Mouse (Mus musculus): ENCODE results near the gene Smcp. TPM values are rescaled to one million over a fixed set of nuclear protein-coding genes. Genes with fewer than 3 reads are reported as not detected.

Gene Smcp
- polyA plus RNA-seq, 1 experiment = 3.5 TPM

- Histone ChIP-seq H3K27ac (ENCODE audit: insufficient read depth, low read depth, low read length) (no peak overlapping the region), H3K4me1 (ENCODE audit: control insufficient read depth, insufficient read depth, low read length) (no peaks in the 10 kb centered on the region), H3K27me3 (replicated peaks; ENCODE audit: control insufficient read depth, insufficient read depth, low read length) (no peaks in the 10 kb centered on the region), H3K4me3 (ENCODE audit: insufficient read depth, low read depth, low read length) (no peak overlapping the region), H3K36me3 (ENCODE audit: control insufficient read depth, insufficient read depth, low read length) (no peaks in the 10 kb centered on the region)
- TF ChIP-seq CTCF (conservative IDR thresholded peaks at IDR 0.05; ENCODE audit: insufficient read depth, insufficient read length, low read depth, low read length) = no peak
- no peak for TF ChIP-seq POLR2A (IDR thresholded peaks at IDR 0.05; ENCODE audit: low read depth, low read length)
- WGBS = 14% methylated on average over 1 of the region's 1 CpGs
- peak; percentile 15 for DNase-seq
Observed at GRCm38 (mm10) chr3:92600456-92600855, 11.7 kb upstream of the Smcp start.

- H3K4me3 ChIP-seq (ENCODE audit: insufficient read depth, low read depth, low read length) = no peak overlapping the region
- H3K36me3 ChIP-seq (ENCODE audit: control insufficient read depth, insufficient read depth, low read length) = no peaks in the 10 kb centered on the region
- TF ChIP-seq POLR2A (IDR thresholded peaks at IDR 0.05; ENCODE audit: low read depth, low read length) (no peak), CTCF (conservative IDR thresholded peaks at IDR 0.05; ENCODE audit: insufficient read depth, insufficient read length, low read depth, low read length) (no peak)
- H3K27me3 ChIP-seq (replicated peaks; ENCODE audit: control insufficient read depth, insufficient read depth, low read length) = no peaks in the 10 kb centered on the region
- no peaks in the 10 kb centered on the region for H3K4me1 ChIP-seq (ENCODE audit: control insufficient read depth, insufficient read depth, low read length)
- no peak for DNase-seq
- no peak overlapping the region for H3K27ac ChIP-seq (ENCODE audit: insufficient read depth, low read depth, low read length)
Observed at GRCm38 (mm10) chr3:92599973-92600372, 11.2 kb upstream of the Smcp start.

- no peaks in the 10 kb centered on the region for H3K36me3 ChIP-seq (ENCODE audit: control insufficient read depth, insufficient read depth, low read length)
- no peaks in the 10 kb centered on the region for H3K27me3 ChIP-seq (replicated peaks; ENCODE audit: control insufficient read depth, insufficient read depth, low read length)
- TF ChIP-seq POLR2A (IDR thresholded peaks at IDR 0.05; ENCODE audit: low read depth, low read length) (no peak), CTCF (conservative IDR thresholded peaks at IDR 0.05; ENCODE audit: insufficient read depth, insufficient read length, low read depth, low read length) (no peak)
- H3K4me1 ChIP-seq (ENCODE audit: control insufficient read depth, insufficient read depth, low read length) = no peaks in the 10 kb centered on the region
- no peak for DNase-seq
- H3K27ac ChIP-seq (ENCODE audit: insufficient read depth, low read depth, low read length) = no peak overlapping the region
- 91% methylated on average over 2 of the region's 2 CpGs for WGBS
- no peak overlapping the region for H3K4me3 ChIP-seq (ENCODE audit: insufficient read depth, low read depth, low read length)
Observed at GRCm38 (mm10) chr3:92598429-92598828, 9.6 kb upstream of the Smcp start.

- 94% methylated on average over 3 of the region's 3 CpGs for WGBS
- TF ChIP-seq POLR2A (IDR thresholded peaks at IDR 0.05; ENCODE audit: low read depth, low read length) = no peak
- no peak for TF ChIP-seq CTCF (conservative IDR thresholded peaks at IDR 0.05; ENCODE audit: insufficient read depth, insufficient read length, low read depth, low read length)
- DNase-seq = no peak
- H3K4me1 ChIP-seq (ENCODE audit: control insufficient read depth, insufficient read depth, low read length) = no peaks in the 10 kb centered on the region
- H3K36me3 ChIP-seq (ENCODE audit: control insufficient read depth, insufficient read depth, low read length) = no peaks in the 10 kb centered on the region
- H3K27ac ChIP-seq (ENCODE audit: insufficient read depth, low read depth, low read length) = no peak overlapping the region
- no peaks in the 10 kb centered on the region for H3K27me3 ChIP-seq (replicated peaks; ENCODE audit: control insufficient read depth, insufficient read depth, low read length)
- H3K4me3 ChIP-seq (ENCODE audit: insufficient read depth, low read depth, low read length) = no peak overlapping the region
Observed at GRCm38 (mm10) chr3:92587190-92587589, 1.6 kb downstream of the Smcp start.

GRCm38 (mm10) chr3:92585055-92585454, 3.7 kb downstream of the Smcp start:
- DNase-seq = no peak
- no peak for TF ChIP-seq POLR2A (IDR thresholded peaks at IDR 0.05; ENCODE audit: low read depth, low read length)
- TF ChIP-seq CTCF (conservative IDR thresholded peaks at IDR 0.05; ENCODE audit: insufficient read depth, insufficient read length, low read depth, low read length) = no peak
- Histone ChIP-seq H3K4me1 (ENCODE audit: control insufficient read depth, insufficient read depth, low read length) (no peaks in the 10 kb centered on the region), H3K27me3 (replicated peaks; ENCODE audit: control insufficient read depth, insufficient read depth, low read length) (no peaks in the 10 kb centered on the region), H3K27ac (ENCODE audit: insufficient read depth, low read depth, low read length) (no peak overlapping the region), H3K36me3 (ENCODE audit: control insufficient read depth, insufficient read depth, low read length) (no peaks in the 10 kb centered on the region), H3K4me3 (ENCODE audit: insufficient read depth, low read depth, low read length) (no peak overlapping the region)
- 59% methylated on average over 1 of the region's 1 CpGs for WGBS

- no peaks in the 10 kb centered on the region for H3K36me3 ChIP-seq (ENCODE audit: control insufficient read depth, insufficient read depth, low read length)
- H3K27ac ChIP-seq (ENCODE audit: insufficient read depth, low read depth, low read length) = no peak overlapping the region
- no peak for TF ChIP-seq POLR2A (IDR thresholded peaks at IDR 0.05; ENCODE audit: low read depth, low read length)
- no peak for TF ChIP-seq CTCF (conservative IDR thresholded peaks at IDR 0.05; ENCODE audit: insufficient read depth, insufficient read length, low read depth, low read length)
- 69% methylated on average over 3 of the region's 3 CpGs for WGBS
- H3K4me1 ChIP-seq (ENCODE audit: control insufficient read depth, insufficient read depth, low read length) = no peaks in the 10 kb centered on the region
- DNase-seq = no peak
- H3K4me3 ChIP-seq (ENCODE audit: insufficient read depth, low read depth, low read length) = no peak overlapping the region
- no peaks in the 10 kb centered on the region for H3K27me3 ChIP-seq (replicated peaks; ENCODE audit: control insufficient read depth, insufficient read depth, low read length)
Observed at GRCm38 (mm10) chr3:92583164-92583826, 5.5 kb downstream of the Smcp start.

GRCm38 (mm10) chr3:92579508-92579907, 9.3 kb downstream of the Smcp start:
- Histone ChIP-seq H3K27ac (ENCODE audit: insufficient read depth, low read depth, low read length) (no peak overlapping the region), H3K4me1 (ENCODE audit: control insufficient read depth, insufficient read depth, low read length) (no peaks in the 10 kb centered on the region), H3K4me3 (ENCODE audit: insufficient read depth, low read depth, low read length) (no peak overlapping the region), H3K27me3 (replicated peaks; ENCODE audit: control insufficient read depth, insufficient read depth, low read length) (no peaks in the 10 kb centered on the region), H3K36me3 (ENCODE audit: control insufficient read depth, insufficient read depth, low read length) (no peaks in the 10 kb centered on the region)
- WGBS = 64% methylated on average over 1 of the region's 1 CpGs
- no peak for TF ChIP-seq POLR2A (IDR thresholded peaks at IDR 0.05; ENCODE audit: low read depth, low read length)
- TF ChIP-seq CTCF (conservative IDR thresholded peaks at IDR 0.05; ENCODE audit: insufficient read depth, insufficient read length, low read depth, low read length) = no peak
- DNase-seq = no peak
